Mouse (Mus musculus) spleen, postnatal 36 days (tissue): Measurements from ENCODE around the gene Rxfp1.

Source experiments
- DNase-seq, 2 experiments: peaks; one replicate each; pipeline ENCODE4 v3.0.0; 2022; ENCODE audit warnings: low spot score in 2 of 2, mixed read lengths in 1 of 2

Rxfp1 gene

DNA sequence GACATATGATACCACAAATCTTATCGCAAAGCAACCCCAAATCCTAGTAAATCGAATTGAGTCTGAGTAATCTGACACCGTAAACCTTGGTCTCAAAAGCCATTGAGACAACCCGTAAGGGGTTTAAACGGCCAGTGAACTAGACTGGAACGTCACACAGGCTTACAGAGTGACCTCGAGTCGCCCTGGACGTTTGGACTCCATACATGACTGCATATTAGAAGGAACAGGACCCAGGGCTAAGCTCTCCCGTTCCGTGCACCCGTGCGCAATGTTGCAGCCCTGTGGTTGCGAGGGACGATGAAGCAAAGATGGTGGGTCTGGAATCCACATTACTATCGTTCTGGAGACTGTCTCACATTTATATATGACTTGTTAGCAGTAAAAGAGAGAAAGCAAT is 65.5 kb downstream of the Rxfp1 start:
- DNase-seq, result no peak

DNA sequence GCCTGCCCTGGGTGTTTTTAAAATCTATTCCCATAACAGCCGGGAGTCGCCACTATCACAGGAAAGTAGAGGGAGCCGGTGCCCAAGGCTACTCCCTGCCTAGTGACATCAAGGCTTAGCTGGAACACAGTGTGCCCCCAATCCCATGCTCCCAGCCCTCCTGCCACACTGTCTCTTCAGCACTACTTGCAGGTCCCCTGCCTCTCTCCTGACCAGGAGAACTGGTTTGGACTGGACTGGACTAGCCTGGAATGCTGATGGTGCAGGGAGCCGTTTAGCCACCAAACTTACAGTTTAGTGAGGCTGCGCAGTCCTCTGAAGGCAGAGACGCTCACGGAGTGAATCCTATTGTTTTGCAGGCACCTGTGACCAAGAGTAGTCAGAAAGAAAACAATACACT is 67.1 kb downstream of the Rxfp1 start:
- DNase-seq, result no peak

DNA sequence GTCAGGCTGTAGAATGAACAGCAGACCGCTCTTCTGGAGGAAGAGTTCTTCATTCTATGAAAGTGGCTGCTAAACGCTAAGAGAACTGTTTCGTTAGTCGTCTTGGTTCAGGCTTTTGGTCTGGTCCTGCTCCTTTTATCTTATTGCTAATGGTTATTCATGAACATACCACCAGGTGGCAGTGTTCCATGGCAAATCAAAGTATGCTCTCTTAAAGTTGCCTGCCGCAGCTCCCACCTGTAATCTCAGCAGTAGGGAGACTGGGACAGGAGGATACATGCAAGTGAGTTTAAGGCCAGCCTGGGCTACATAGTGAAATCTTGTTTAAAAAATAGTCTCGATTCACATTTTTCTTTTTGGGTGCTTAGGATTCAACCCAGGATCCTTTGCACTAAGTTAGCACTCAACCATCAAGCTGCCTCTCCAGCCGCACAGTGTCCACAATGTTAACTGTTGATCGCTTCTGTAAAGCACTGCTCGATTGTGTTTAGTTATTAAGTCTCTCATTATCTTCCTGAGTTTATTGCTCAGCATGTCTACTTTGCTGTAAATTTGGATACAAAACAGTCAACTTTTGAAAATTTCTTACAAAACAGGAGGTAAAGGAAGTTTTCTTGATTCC is 72.8 kb downstream of the Rxfp1 start:
- peak; percentile 12 to 43 for DNase-seq

DNA sequence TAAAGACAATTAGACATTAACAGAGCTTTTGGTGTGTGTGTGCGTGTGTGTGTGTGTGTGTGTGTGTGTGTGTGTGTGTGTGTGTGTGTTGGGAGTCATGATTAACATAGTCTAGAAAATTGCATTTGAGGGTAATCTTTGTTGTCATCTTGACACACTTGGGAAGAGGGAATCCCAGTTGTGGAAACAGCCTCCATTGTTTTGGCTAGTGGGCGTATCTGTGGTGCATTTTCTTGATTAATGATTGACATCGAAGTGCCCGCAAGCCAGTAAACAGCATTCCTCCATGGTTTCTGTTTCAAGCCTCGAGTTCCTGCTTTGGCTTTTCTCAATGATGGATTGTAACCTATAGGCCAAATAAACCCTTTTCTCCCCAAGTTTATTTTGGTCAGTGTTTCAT is 81.0 kb downstream of the Rxfp1 start:
- DNase-seq, result no peak

DNA sequence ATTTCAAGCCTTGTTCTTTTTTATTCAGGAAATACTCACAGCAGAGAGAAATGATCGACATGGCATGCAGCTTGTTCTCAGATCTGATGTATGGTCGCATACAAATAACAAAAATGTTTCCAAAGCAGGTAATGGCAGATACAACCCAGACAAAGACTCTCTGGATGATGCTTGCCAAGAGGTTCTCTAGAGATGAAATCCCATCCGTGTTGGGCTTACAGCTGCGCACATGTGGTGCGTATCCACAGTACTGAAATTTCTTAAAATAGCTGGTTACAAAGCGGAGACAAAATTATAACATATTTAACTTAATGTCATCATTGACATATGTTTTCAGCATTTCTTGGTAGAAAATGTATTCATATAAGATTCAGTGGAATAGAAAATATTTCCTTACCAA is 85.6 kb downstream of the Rxfp1 start:
- DNase-seq, result no peak

DNA sequence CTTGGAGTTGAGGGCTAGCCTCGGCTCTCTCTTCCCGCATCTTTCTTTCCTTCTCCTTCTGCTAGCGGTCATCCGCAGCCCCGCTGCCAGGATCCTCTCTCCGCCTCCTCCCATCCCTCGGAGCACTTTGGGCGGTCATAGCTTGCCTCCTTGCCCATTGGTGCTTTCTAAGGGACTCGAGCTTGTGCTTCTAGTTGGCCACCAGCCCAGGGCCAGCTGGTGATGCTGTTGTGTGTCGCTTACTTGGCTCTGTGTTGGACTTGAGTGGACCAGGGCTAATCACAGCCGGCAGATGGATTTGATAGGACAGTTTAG is 108.3 kb downstream of the Rxfp1 start, which contains the start of gene Etfdh:
Gene Etfdh, minus strand, starts transcription at position 85 of the 315 bp plus-strand sequence.
- DNase-seq, result peak; percentile 31 to 42

DNA sequence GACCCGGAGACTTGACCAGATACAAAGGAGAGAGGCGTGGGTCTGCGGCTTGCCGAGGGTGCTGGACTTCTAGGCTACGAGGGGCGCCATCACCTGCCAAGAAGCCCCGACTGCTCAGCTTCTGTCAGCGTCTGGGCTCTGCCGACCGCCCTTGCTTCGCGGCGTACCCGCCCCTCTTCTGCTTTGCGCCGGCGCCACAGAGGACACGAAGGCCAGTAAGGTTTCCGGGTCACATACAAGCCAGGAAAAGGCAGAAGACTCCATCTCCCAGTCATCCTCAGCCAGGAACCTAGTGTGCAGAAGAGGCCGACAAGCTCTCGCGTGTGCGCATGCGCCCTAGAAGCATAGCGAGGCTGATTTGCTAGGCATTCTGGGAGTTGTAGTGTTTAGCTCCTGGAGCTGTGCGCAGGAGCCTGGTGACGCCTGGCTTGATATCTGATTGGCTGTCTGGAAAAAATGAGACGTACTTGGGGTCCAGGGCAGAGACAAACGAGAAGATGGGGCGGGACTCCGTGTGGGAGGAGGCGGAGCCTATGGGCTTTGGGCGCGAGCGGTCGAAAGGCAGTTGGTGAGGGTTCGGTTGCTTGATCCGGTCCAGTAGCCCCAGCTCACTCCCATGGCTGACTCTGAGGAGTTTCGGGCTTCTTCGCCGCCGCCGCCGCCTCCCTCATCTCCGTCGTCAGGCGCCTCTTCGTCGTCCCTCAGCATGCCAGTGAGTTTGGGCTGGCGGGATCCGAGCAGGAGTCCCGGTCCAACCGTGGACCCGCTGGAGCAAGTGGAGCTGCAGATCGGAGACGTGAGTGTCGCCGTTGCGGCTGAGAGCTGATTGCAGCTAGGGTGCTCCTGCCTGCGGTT is 108.9 kb downstream of the Rxfp1 start, which contains the start of gene 4930579G24Rik:
Gene 4930579G24Rik, plus strand, starts transcription at position 519 of the 855 bp plus-strand sequence.
- DNase-seq, result peak; percentile 98

DNA sequence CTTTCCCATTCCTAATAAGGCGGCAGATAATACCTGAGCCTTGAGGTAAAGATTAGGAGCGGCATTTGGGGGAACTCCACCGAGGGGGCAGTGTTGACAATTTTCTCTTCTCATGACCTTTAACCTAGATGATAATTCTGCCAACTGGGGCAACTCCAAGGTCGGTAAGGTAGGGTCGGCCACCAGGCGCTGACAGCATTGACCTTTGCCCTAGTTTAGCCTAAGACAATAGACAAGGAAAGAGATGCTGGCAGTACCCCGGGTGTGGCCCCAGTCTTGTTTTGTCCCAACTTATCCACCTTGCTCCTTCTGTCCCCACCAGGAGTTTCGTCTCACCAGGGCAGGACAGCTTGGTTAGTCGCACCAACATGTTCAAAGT is 109.5 kb downstream of the Rxfp1 start:
- DNase-seq, result no peak

DNA sequence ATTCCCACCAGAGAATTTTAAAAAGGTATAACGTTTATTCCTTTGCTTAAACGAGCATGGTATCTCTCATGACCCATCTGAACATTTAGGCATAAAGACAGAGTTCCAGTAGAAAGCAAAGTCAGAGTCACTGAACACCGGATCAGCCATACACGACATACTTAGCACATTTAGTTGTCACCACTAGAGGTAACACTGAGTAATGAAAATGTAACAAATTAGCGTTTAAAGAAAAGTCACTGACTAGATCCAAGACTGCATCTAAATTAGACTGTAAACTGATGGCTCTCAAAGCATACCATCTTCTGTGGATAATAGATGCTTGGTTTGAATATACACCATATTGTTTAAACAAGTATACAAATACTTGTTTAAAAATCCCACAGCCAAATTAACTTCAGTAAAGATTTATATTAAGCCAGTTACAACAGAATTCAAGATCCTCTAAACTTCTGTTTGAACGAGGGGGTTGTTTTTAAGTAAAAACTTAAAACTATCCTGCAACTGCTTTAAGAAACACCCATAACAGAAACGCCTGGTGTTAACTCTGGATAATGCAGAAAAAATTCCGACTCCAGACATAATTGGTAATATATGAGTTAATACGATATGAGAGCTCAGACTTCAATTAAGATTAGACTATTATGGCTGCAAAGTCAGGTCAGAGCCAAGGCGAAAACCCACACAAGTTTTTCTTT is 110.0 kb downstream of the Rxfp1 start:
- no peak for DNase-seq

DNA sequence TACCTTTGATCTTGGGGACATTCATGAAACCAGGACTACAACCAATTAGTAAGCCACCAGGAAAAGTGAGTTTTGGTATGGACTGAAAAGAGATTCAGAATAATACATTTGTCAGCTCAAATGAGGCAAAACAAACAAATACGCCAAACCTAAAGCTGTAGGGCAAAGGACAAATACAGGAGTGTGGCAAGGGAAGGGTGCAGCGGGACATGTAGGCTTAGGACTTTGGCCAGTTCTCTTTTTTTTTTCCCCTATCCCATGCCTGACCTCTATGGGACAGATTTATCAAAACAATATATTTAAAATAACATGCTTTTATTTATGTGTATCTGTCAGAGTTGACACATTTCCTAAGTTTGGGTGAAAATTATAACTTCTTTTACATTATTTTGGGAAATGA is 127.8 kb downstream of the Rxfp1 start:
- DNase-seq, result no peak

DNA sequence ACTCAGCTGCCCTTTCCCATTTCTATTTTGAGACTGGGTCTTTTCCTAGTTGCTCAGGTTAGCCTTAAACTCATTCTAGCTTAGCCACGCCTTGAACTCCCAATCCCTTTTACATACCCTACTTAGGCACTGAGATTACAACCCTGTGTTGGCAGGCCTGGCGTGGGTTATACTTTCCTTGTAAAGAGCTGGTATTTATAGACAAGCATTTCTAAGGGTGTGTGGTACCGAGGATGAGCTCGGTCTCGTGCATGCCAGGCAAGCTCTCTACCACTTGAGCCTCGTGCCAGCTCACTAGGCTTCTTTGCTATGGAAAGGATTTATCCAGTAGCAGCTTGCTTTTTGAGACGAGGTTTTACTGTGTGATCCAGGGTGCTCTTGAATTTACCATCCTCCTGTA is 142.2 kb downstream of the Rxfp1 start:
- DNase-seq, result no peak

DNA sequence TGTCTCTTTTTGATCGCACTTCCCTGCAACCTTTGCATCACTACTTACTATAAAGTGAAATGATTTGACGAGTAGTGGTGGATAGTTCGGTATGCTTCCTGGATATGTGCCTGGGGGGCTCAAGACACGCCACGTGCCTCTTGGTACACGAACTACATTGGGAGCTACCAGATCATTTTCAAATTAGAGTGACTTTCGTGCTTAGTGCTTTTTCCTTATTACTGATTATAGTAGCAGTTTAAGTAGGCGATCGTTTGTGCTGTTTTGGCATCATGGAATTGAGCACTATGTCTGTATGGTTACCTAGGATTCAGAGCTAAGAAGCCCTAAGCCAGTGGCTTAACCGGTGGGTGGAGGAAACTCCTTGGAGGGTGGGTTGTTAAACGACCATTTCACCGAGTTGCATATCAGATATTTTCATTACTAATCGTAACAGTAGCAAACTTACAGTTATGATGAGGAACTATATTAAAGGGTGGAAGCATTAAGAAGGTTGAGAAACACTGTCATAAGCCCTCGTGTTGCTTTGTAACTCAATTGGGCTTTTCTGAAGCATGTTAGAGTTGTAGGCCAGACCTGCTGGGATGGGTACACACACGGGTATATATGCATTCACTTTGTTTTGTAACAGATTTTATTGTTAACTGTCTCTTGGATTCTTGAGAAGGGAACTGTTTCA is 145.7 kb downstream of the Rxfp1 start:
- DNase-seq, result no peak
